Mouse (Mus musculus) embryonic facial prominence, embryonic 14.5 days (tissue): ENCODE results near the gene Gm5127. TPM values are rescaled to one million over a fixed set of nuclear protein-coding genes. Genes with fewer than 3 reads are reported as not detected.

Experiments
- ATAC-seq: fragments of 200-750 bp; cut with Nextera tagmentation; 2 replicates; pipeline ENCODE4 v1.8.0; 2017; ENCODE audit warnings: low read depth, moderate number of reproducible peaks, moderate TSS enrichment
- DNase-seq: peaks from one replicate; pipeline ENCODE4 v3.0.0-alpha.2; 2015; ENCODE audit warnings: low spot score
- H3K27ac ChIP-seq: fragments of 300-500 bp; sonication (generic); replicated peaks from 2 replicates; pipeline ENCODE4 v1.5.1; 2014; ENCODE audit warnings: low read depth, mild to moderate bottlenecking, low read length, moderate library complexity
- H3K27me3 ChIP-seq: fragments of 300-500 bp; sonication (generic); replicated peaks from 2 replicates; pipeline ENCODE4 v1.6.1; 2014; ENCODE audit warnings: low read length; ENCODE audit not compliant: control insufficient read depth, insufficient read depth
- H3K36me3 ChIP-seq: fragments of 300-500 bp; sonication (generic); 2 replicates; pipeline ENCODE4 v1.6.1; 2014; ENCODE audit warnings: low read length, mixed read lengths; ENCODE audit not compliant: control insufficient read depth, insufficient read depth
- H3K4me1 ChIP-seq: fragments of 300-500 bp; sonication (generic); 2 replicates; pipeline ENCODE4 v1.6.1; 2014; ENCODE audit warnings: antibody characterized with exemption, low read length; ENCODE audit not compliant: control insufficient read depth, insufficient read depth
- H3K4me2 ChIP-seq: fragments of 300-500 bp; sonication (generic); 2 replicates; pipeline ENCODE4 v1.6.1; 2014; ENCODE audit warnings: low read depth, mild to moderate bottlenecking, low read length, moderate library complexity, mixed read lengths
- H3K4me3 ChIP-seq: fragments of 300-500 bp; sonication (generic); 2 replicates; pipeline ENCODE4 v1.5.1; 2014; ENCODE audit warnings: low read depth, mild to moderate bottlenecking, low read length
- H3K9ac ChIP-seq: fragments of 300-500 bp; sonication (generic); 2 replicates; pipeline ENCODE4 v1.6.1; 2014; ENCODE audit warnings: low read depth, mild to moderate bottlenecking, low read length, moderate library complexity, mixed read lengths
- H3K9me3 ChIP-seq: fragments of 300-500 bp; sonication (generic); 2 replicates; pipeline ENCODE4 v1.6.1; 2016; ENCODE audit warnings: low read length; ENCODE audit not compliant: control insufficient read depth
- WGBS: fragments of 180-500 bp; shearing (Covaris S2); extraction: QIAGEN DNeasy Blood & Tissue Kit; methylation state at CpG from one replicate; pipeline ENCODE4 v1.1.7; 2014; 5-methylcytosine and 5-hydroxymethylcytosine counted together
- polyA plus RNA-seq: library from polyadenylated mRNA; unstranded; fragments of >200 nt; fragmentation: Nextera tagmentation; extraction: Ambion mirVana; gene quantifications from 2 replicates; pipeline ENCODE4 v1.2.1, GENCODE M21; 2014

Gm5127 gene
- polyA plus RNA-seq, 1 experiment from 2014 or later: 0.18 TPM

GRCm38 (mm10) chrX:106603386-106603785 lies 20.4 kb downstream of the Gm5127 start, which contains the start of gene Cysltr1:
Cysltr1 (minus strand) TSS chrX:106603679.
- peak; percentile 11 for DNase-seq

GRCm38 (mm10) chrX:106622512-106622911 lies 39.5 kb downstream of the Gm5127 start:
- 64% methylated on average over 1 of the region's 1 CpGs for WGBS
- H3K27me3 ChIP-seq: no peaks in the 10 kb centered on the region
- no peak overlapping the region for H3K9ac ChIP-seq
- DNase-seq (no peak), ATAC-seq (no peak)
- no peak overlapping the region for H3K4me3 ChIP-seq
- H3K4me1 ChIP-seq: no peaks in the 10 kb centered on the region
- no peaks in the 10 kb centered on the region for H3K36me3 ChIP-seq
- no peak overlapping the region for H3K27ac ChIP-seq
- no peaks in the 10 kb centered on the region for H3K9me3 ChIP-seq
- no peak overlapping the region for H3K4me2 ChIP-seq

More at GRCm38 (mm10) chrX:106603386-106603785, 20.4 kb downstream of the Gm5127 start, which contains the start of gene Cysltr1:
- Histone ChIP-seq H3K9me3 (no peaks in the 10 kb centered on the region), H3K9ac (no peak within 1 kb of the TSS), H3K4me2 (peak within 1 kb of the TSS; percentile 28; the same call in 1 of the 2 replicates), H3K27me3 (peaks cover 3% of the 10 kb centered on the region; the same call in 1 of the 2 replicates), H3K36me3 (no peaks in the 10 kb centered on the region), H3K4me1 (no peaks in the 10 kb centered on the region), H3K27ac (no peak within 1 kb of the TSS), H3K4me3 (0 out of 2 replicates have a peak within 1 kb of the TSS, but pooled peaks have one; percentile 2)
- ATAC-seq: 0 out of 2 replicates have a peak, but pooled peaks have one; percentile 22
- WGBS: 23% methylated on average over 6 of the region's 6 CpGs

GRCm38 (mm10) chrX:106623667-106624066 lies 40.7 kb downstream of the Gm5127 start:
- no peak overlapping the region for H3K9ac ChIP-seq
- DNase-seq: no peak
- no peaks in the 10 kb centered on the region for H3K9me3 ChIP-seq
- H3K4me3 ChIP-seq: no peak overlapping the region
- 38% methylated on average over 3 of the region's 3 CpGs for WGBS
- ATAC-seq: no peak
- H3K27ac ChIP-seq: no peak overlapping the region
- no peaks in the 10 kb centered on the region for H3K36me3 ChIP-seq
- H3K4me1 ChIP-seq: no peaks in the 10 kb centered on the region
- H3K27me3 ChIP-seq: no peaks in the 10 kb centered on the region
- H3K4me2 ChIP-seq: no peak overlapping the region

GRCm38 (mm10) chrX:106628514-106628913 lies 45.5 kb downstream of the Gm5127 start:
- ATAC-seq: no peak
- WGBS: 88% methylated on average over 1 of the region's 1 CpGs
- Histone ChIP-seq H3K27me3 (no peaks in the 10 kb centered on the region), H3K4me3 (no peak overlapping the region), H3K36me3 (no peaks in the 10 kb centered on the region), H3K9me3 (no peaks in the 10 kb centered on the region), H3K4me1 (no peaks in the 10 kb centered on the region), H3K27ac (no peak overlapping the region), H3K9ac (no peak overlapping the region), H3K4me2 (no peak overlapping the region)
- DNase-seq: no peak

GRCm38 (mm10) chrX:106633543-106633942 lies 50.6 kb downstream of the Gm5127 start:
- Histone ChIP-seq H3K9me3 (no peaks in the 10 kb centered on the region), H3K4me1 (no peaks in the 10 kb centered on the region), H3K9ac (no peak overlapping the region), H3K36me3 (no peaks in the 10 kb centered on the region), H3K27me3 (no peaks in the 10 kb centered on the region), H3K27ac (no peak overlapping the region), H3K4me3 (no peak overlapping the region), H3K4me2 (no peak overlapping the region)
- DNase-seq (no peak), ATAC-seq (no peak)

GRCm38 (mm10) chrX:106634799-106635541 lies 52.0 kb downstream of the Gm5127 start:
- Histone ChIP-seq H3K9me3 (no peaks in the 10 kb centered on the region), H3K9ac (no peak overlapping the region), H3K27me3 (no peaks in the 10 kb centered on the region), H3K4me1 (no peaks in the 10 kb centered on the region), H3K27ac (no peak overlapping the region), H3K4me2 (no peak overlapping the region), H3K4me3 (no peak overlapping the region), H3K36me3 (no peaks in the 10 kb centered on the region)
- DNase-seq (no peak), ATAC-seq (no peak)
- 81% methylated on average over 3 of the region's 3 CpGs for WGBS

GRCm38 (mm10) chrX:106662101-106662500 lies 79.1 kb downstream of the Gm5127 start:
- no peak overlapping the region for H3K4me2 ChIP-seq
- H3K27me3 ChIP-seq: no peaks in the 10 kb centered on the region; the same call in 1 of the 2 replicates
- H3K4me1 ChIP-seq: no peaks in the 10 kb centered on the region
- no peaks in the 10 kb centered on the region for H3K9me3 ChIP-seq
- H3K27ac ChIP-seq: no peak overlapping the region
- no peak overlapping the region for H3K4me3 ChIP-seq
- no peak for DNase-seq
- ATAC-seq: no peak
- H3K36me3 ChIP-seq: no peaks in the 10 kb centered on the region
- H3K9ac ChIP-seq: no peak overlapping the region

- Histone ChIP-seq H3K4me2 (no peak overlapping the region), H3K9ac (no peak overlapping the region), H3K4me1 (no peaks in the 10 kb centered on the region), H3K4me3 (no peak overlapping the region), H3K27ac (no peak overlapping the region), H3K27me3 (no peaks in the 10 kb centered on the region), H3K36me3 (no peaks in the 10 kb centered on the region), H3K9me3 (no peaks in the 10 kb centered on the region)
- ATAC-seq (no peak), DNase-seq (no peak)
- WGBS: 80% methylated on average over 3 of the region's 3 CpGs
Observed at GRCm38 (mm10) chrX:106704590-106704989, 121.6 kb downstream of the Gm5127 start.

- Histone ChIP-seq H3K27me3 (no peaks in the 10 kb centered on the region), H3K4me1 (no peaks in the 10 kb centered on the region), H3K4me2 (no peak overlapping the region), H3K27ac (no peak overlapping the region), H3K9ac (no peak overlapping the region), H3K36me3 (no peaks in the 10 kb centered on the region), H3K4me3 (no peak overlapping the region), H3K9me3 (no peaks in the 10 kb centered on the region)
- ATAC-seq (no peak), DNase-seq (peak; percentile 0)
- 38% methylated on average over 2 of the region's 2 CpGs for WGBS
Observed at GRCm38 (mm10) chrX:106717160-106717559, 134.2 kb downstream of the Gm5127 start.
